Mouse (Mus musculus): ENCODE data around the gene Ggt1.

Gene Ggt1

DNA sequence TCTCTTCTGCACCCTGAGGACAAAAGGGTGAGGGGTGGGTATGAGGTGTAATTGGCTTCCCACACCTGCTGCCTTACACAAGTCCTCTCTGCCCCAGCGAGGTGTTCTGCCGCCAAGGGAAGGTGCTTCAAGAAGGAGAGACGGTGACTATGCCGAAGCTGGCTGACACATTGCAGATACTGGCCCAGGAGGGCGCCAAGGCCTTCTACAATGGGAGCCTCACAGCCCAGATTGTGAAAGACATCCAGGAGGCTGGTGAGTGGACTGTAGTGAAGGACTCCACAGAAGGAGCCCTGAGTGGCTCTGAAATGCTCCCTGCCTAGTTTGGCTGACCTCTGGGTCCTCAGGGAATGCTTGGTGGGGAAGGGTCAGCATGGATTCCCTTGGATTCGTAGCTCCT is 17.7 kb downstream of the Ggt1 start:
- no peak for DNase-seq

DNA sequence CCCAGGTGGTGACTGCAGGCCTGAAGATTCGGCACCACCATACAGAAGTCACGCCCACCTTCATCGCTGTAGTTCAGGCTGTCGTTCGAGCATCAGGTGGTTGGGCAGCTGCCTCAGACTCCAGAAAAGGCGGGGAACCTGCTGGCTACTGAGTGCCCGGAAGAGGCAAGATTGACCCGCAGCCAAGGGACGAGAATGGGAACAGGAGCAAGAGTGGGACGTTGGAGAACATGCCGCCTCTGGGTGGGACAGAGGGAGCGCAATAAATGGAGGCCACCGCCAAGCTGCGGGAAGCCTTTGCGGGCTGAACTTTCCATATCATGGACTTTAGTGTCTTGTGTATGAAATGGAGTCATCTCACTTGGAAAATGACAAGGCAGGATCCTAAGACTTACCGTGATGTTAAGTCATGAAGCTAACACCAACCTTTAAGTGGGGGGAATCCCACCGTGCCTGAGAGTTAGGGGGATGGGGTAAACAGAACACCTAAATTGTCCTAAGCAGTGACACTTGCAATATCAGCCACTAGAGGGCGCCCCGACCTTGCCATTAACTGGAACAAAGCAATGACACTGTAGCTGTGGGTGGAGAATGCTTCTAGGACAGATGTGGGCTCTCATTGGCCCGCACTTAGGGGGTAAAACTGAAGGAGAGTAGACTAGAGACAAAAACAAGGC is 24.6 kb downstream of the Ggt1 start:
- DNase-seq: peak; percentile 83 to 87

DNA sequence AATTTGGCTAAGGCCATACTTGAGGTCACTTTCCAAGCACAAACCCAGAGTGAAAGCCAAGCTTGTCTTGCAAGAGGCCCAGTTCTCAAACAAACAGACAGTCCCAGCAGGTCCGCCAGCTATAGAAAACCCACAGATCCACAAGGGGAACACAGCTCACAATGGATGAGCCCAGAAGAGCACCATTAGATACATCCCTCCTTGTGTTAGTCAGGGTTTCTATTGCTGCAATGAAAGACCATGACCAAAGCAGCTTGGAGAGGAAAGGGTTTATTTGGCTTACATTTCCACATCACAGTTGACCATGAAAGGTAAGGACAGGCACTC is 25.1 kb downstream of the Ggt1 start:
- no peak for DNase-seq

DNA sequence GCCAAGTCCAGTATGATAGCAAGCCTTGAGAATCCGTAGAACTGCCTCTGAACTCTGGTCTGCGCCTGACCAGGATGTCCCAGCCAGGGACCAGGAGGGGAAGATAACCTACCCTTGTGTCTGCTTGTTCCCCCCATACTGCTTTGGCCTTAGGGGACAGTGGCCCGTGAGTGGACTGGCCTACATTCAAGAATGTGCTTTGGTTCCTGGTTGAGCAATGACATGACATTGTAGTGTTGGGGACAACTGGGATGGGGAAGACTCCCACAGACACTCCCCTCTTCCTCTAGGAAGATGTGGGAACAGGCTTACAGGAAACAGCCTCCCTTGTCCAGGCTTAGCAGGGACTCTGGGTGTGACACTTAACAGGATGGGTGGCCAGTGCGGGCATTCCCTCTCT is 26.4 kb downstream of the Ggt1 start:
- DNase-seq: peak in 1 of 2 experiments; percentile 36

DNA sequence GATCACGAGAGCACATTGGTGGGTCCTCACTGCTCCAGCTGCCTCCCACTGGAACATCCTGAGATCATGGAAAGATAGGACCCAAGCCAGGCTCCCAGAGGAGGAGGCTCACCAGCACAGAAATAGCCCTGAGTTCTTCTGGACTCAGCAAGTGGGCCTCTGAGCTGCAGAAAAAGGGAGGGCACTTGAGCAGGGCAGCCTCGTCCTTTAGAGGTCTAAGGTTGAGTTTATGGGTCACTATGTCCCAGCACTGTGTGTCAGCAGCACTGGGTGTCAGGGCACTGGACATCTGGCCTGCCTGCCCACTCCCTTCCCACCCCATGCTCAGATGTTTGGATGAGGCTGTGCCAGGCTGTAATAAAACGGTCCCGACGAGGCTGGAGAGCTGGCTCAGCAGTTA is 26.9 kb downstream of the Ggt1 start:
- peak; percentile 35 to 56 for DNase-seq

DNA sequence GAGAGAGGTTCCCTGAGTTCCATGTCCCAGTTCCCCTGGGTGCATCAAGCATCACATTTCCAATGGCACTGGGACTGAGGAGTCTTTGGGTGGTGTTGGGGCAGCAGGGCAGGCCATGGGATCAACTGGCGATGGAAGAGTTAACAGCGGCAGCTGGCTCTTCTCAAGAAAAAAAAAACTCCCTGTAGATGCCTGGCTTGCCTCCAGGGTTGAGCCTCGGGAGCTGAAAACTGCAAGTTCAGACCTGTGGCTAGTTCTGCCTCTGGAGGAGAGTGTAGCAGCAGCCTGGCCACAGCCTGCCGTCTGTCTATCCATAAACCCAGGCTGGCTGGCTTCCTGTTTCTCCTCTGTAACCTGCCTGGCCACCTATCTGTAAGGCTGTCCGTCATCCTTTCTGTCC is 27.7 kb downstream of the Ggt1 start, which contains the start of gene Ggt5:
TSS of gene Ggt5 (plus strand) at position 212 of the 400 bp plus-strand sequence.
- peak; percentile 46 to 50 for DNase-seq

DNA sequence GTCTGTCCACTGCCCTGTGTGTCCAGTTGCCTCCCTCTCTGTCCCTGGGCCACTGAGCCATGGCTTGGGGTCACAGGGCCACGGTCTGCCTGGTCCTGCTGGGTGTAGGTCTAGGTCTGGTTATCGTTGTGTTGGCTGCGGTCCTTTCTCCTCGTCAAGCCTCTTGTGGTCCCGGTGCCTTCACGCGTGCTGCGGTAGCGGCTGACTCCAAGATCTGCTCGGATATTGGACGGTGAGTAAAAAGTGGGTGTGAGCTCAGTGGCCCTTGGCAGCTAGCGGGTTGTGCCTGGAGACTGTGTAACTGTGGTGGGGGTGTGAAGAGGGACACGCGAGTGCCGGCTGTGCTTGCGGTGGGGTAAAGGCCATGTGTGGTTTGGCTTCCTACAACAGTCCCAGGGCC is 28.2 kb downstream of the Ggt1 start:
- DNase-seq: peak; percentile 30 to 51

DNA sequence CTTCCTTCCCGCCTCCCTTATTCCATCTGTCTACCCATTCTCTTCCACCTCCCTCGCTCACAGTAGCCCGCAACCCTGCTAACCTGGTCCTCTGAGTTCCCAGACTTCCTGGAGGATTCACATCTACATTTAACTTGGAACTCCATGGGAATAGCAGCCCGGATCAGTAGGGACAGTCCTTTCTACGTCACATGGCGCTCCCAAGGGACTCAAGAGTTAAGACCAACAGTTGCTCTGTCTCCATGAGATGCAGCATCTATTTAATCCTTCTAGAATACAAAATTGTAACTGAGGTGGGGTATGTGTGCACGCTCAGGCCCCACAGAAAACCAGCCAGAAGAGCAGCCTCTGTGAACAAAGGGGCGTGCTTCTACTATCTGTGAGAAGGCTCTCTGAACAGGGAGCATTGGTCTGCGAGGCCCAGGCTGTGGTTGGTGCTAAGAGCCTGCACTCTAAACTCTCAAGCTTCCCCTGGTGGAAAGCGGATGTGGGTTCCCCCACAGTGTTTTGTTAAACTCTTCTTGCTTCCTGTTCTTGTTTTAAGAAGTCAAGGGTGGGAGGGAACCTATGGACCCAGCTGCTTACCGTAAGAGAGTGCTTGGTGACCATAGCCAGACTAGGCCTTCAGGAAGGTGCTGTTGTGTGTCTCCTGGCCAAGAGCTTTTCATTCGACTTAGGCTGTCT is 29.9 kb downstream of the Ggt1 start:
- peak; percentile 77 to 81 for DNase-seq

DNA sequence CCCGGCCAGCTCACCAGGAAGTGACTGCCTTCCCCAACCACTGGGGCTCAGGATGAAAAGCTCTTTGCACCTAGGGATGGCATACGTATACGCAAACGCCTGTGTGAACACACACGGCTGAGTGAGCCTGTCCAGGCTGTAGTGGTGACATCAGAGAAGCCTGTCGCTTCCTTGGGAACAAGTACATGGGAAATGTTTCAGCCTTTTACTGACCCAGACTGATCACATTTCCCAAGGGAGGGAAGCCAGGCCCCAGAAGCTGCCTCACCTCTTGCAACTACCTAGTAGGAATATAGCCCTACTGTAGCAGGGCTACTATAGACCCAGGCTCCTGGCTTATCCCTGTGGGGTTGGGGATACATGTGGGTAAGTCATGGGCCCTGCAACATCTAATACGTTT is 31.2 kb downstream of the Ggt1 start:
- DNase-seq: no peak

DNA sequence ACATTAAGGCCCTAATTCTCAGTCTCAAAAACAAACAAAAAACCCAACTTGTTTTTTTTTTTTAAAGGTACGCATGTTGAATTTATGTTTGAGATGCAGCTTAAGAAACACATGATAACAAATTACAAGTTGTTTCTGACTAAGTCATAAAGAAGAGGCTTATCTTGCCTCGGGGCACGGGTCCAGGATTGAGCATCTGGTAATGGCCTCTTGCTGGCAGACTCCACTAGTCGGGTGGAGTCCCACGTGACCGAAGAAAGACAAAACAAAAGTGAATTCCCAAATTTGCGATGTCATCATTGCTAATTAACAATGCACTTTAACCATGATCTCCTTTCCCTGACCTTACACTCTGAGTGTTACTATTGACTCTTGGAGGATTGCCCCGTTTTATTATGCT is 34.6 kb downstream of the Ggt1 start:
- DNase-seq: peak; percentile 48 to 55

DNA sequence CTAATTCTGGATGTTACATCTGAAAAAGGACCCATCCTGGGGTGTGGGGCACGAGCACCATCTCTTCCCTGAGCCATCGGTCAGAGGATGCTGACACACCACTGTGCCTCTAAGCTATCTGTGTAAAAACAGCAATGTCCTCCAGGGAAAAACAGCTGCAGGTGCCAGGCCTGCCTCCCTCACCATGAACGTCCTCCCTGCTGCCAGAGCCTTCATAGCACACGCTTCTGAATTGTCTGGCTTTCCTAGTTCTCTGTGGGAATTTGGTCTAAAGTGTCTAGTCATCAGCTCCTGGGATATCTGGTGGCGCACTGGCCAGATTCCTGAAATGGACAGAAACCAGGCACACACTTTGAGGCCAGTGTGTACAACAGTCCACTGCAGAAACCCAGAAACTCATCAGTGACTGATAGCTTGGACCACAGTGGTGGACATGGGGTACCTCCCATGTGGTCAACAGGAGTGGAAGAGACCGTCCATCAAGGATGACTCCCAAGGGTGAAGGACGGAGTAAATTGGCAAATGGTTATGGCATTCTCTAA is 38.9 kb downstream of the Ggt1 start:
- no peak for DNase-seq

DNA sequence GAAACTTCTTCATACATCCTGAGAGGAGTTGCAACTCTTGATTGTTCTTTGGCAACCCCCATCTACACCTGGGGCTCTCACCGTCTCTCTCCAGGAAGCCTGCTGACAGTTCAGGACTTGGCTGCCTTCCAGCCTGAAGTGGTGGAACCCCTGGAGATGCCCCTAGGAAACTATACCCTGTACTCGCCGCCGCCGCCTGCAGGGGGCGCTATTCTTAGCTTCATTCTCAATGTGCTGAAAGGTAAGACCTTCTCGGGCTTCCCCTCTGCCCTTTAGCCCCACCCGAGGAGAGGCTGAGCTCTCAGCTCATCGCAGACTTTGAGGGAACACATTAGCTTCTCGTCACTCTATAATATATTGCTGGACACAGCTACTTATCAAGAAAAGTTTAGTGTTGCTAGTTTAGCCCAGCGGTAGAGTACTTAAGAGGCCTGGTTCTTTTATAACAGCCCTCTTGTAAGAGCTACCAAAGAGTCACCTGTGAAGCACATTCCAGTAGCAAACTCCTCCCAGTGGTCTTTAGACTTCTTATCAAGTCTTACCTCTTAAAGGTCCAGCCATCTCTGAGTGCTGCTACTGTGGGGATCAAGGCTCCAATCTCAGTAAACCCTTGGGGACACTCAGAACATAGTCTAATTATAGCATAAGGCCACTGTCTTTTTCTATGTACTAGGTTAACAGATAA is 43.9 kb downstream of the Ggt1 start:
- DNase-seq: no peak

DNA sequence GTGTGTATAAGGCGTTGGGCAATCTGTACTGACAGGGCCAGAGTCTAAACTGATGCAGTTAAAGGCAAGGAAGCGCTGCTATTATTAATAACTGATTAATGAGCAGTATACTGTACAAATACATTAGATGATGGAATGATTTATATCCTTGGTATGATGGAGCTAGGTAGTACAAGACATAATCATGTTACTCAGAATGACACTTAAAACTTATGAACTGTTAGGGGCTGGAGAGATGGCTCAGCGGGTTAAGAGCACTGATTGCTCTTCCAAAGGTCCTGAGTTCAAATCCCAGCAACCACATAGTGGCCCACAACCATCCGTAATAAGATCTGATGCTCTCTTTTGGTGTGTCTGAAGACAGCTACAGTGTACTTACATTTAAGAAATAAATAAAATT is 45.8 kb downstream of the Ggt1 start:
- DNase-seq: no peak

DNA sequence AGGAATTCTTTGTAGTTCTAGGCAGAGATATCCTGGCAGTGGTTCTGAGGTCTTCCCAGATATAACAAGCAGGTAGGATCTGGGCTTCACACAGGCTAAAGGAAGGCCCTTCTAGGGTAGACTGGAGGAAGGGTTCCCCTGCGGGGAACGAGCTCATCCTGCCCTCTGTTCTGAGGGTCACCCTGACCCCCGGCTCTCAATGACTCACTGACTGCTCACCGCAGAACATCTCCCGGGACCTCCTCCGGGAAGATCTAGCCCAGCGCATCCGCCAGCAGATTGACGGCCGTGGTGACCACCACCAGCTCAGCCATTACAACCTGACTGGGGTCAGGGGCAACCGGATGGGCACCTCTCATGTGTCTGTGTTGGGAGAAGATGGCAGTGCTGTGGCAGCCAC is 47.6 kb downstream of the Ggt1 start:
- no peak for DNase-seq

DNA sequence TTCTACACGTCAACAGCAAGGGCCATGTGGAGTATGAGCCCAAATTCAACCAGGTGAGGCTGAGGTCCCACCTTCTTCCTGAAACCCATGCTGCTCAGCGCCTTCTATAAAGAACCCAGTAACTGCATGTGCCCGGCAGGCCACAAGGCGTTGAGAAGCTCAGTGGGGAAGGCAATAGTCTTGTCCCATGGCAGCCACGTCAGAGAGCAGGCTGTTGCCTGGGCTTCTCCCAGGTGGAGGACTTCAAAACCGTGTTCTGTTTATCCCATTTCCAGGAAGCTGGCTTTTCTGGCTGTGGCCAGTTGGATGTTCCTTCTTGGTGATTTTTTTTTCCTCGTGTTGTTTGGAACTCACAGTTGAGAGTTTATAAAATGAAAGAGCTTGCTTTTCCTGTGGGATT is 49.1 kb downstream of the Ggt1 start:
- no peak for DNase-seq

DNA sequence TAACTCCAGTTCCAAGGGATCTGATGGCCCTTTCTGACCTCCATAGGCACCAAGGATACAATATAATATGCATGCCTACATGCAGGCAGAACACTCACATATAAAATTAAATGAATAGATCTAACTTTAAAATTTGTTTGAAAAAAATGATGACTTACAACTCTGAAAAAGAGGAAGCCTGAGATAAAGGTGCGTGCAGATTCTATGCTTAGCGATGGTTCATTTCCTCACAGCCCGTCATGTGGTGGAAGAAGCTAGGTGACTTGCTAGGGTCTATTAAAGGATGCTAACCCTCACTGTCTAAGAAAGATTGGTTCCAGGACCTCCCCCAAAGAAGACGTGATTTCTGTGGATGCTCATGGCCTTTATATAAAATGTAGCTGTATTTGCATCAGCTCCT is 54.6 kb downstream of the Ggt1 start:
- DNase-seq: no peak

DNA sequence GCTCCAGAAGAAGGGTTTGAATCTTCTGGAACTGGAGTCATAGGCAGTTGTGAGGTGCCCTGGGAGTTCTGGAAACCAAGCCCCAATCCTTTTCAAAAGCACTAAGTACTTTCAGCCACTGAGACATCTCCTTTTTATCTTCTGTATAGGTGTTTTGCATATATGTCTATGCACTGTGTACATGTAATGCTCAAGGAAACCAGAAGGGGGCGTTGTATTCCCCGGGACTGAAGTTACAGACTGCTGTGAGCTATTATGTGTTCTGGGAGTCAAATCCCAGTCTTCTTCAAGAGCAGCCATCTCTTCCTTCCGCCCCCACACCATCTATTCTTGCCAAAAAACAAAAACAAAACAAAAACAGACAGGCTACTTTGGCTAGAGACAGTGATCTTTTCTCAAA is 59.4 kb downstream of the Ggt1 start:
- DNase-seq: no peak

DNA sequence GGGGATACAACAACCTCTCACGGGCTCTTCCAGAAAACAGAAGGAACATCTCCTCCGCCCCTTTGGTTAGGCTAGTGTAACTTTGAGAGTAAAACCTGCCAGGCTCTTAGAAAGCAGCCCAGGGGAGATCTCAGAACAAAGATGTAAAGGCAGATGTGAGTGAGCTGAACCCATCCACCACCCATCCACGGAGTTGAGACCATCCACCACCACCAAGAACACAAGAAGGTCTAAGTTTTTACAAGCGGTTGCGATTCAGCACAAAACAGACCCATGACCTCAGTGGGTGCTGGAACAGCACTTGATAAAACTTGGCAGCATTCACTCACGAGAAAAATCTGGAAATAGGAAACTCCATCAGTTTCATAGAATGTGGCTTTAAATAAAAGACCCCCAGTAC is 64.5 kb downstream of the Ggt1 start:
- DNase-seq: peak in 1 of 2 experiments; percentile 2

DNA sequence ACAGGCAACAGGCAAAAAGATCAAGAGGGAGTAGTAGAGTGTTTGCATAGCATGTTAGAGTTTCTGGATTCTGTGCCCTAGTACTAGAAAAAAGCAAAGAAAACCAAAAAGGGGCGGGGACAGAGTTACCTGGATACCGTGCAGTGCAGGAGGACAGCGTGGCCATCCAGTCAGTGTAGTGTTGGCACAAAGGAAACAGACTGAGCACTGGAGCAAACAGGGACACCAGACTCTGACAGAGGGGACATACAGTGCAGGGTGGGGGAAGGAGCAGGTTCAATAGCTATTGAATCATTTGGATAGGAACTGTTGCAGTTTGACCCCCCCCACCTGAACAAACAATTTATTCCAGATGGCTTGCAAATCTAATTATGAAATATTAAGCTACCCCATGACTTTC is 65.6 kb downstream of the Ggt1 start:
- DNase-seq: peak; percentile 32 to 58

DNA sequence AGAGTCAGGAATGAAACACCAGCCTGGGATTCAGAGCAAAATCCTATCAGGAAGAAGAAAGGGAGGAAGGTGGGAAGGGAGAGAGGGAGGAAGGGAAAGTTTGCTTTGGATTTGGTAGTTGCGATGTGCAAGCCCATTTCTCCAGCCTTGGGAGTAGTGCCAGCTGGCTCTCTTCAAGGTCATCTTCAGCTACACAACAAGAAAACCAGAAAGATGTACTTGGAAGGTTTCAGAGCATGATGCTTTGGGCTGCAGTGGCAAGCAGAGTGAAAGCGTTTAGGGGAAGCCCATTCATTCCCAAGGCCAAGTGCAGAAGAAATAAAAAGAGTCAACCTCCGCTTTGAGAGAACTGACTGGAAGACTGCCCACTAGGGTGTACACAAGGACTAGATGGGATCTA is 66.1 kb downstream of the Ggt1 start:
- peak in 1 of 2 experiments; percentile 5 for DNase-seq

DNA sequence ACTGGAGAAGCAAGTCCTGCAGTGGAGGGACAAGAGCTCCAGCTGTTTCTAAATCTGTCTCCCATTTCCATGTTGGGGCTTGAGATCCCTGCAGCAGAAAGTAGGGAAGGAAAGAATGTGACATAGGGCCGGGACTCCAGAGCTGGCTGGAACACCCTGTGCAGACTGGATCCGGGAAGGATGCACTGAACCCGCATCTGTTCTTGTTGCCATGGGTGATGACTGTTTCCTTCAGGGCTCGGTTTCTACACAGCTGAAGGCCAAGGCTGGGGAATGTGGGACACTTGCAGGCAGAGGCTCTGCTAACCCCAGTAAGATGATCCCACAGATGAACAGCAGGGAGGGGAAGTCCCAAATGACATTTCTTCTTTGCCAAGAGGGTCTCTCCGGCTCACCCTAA is 71.2 kb downstream of the Ggt1 start:
- peak; percentile 15 to 36 for DNase-seq

DNA sequence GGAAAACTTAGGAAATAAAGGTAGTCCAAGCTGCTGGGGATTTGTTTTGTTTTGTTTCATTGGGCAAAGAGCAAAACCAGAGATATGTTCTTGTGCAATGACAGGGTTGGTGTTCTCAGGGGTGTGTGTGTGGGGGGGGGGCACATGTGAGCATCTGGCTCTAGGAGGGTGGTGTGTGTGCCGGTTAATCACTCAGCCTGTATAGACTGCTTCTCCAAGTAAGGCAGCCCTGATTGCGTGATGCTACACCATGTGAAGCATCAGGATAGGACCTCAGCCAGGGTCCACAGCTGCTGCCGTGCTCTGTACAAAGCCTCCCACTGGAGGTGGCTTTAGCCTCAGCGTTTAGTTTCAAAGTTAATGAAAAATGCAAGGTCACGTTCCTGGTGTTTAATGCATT is 71.6 kb downstream of the Ggt1 start:
- DNase-seq: no peak

DNA sequence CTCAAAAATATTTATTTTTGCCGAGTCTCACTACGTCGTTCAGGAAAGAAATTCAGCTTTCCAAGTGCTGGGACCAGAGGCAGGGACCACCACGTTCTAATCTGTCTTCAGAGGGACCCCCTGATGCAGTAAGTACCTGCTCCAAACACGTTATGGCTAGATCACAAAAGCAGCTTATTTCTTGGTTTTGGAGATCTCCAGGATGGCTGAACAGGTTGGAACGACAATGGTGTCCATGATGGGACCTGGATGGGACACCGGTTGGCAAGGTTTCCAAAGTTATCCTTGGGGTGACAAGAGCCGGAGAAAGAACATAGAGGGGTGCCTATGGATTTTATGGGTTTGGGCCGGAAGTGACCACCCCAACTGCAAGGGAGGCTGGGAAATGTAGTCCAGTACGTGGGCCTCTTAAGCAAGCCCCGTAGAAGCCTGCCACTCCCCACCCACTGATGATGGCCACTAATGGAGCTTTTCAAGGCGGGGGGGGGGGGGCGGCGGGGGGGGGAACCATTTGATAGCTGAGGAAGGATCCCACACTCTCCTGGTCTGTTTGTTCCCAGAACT is 72.3 kb downstream of the Ggt1 start:
- DNase-seq: no peak

DNA sequence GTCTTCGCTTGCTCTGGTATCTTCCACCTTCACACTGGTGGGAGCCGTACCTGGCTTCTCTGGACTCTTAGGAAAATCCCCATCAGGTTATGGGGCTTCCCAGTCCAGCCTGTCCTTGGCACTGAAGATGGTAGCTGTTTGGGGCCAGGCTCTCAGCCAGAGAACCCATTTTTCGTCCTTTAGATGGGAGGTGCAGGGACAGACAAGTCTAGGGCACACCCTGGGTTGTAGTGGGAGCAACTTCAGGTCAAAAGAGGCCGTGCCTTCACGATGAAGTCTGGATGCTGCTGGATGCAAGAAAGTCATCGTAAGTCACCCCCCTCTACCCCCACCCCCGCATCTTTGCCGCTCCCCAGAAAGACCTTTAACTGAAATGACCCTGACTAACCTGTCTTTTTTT is 73.2 kb downstream of the Ggt1 start:
- no peak for DNase-seq

All from lung, adult 18-20 months (tissue).